Mouse (Mus musculus) hindbrain, embryonic 16.5 days (tissue): Measurements from ENCODE around the gene Map2k4. TPM values are rescaled to one million over a fixed set of nuclear protein-coding genes. Genes with fewer than 3 reads are reported as not detected.

ENCODE experiments used
- ATAC-seq: fragments of 200-750 bp; cut with Nextera tagmentation; 2 replicates; pipeline ENCODE4 v1.8.0; 2017; ENCODE audit warnings: moderate TSS enrichment, moderate library complexity
- H3K27ac ChIP-seq: fragments of 300-500 bp; sonication (generic); 2 replicates; pipeline ENCODE4 v1.5.1; 2014; ENCODE audit warnings: low read depth, mild to moderate bottlenecking, control low read depth, low read length, moderate library complexity
- H3K27me3 ChIP-seq: fragments of 300-500 bp; sonication (generic); replicated peaks from 2 replicates; pipeline ENCODE4 v1.6.1; 2014; ENCODE audit warnings: low read length; ENCODE audit not compliant: control insufficient read depth, insufficient read depth
- H3K36me3 ChIP-seq: fragments of 300-500 bp; sonication (generic); 2 replicates; pipeline ENCODE4 v1.6.1; 2014; ENCODE audit warnings: mild to moderate bottlenecking, low read length, moderate library complexity, mixed read lengths; ENCODE audit not compliant: control insufficient read depth, insufficient read depth
- H3K4me1 ChIP-seq: fragments of 300-500 bp; sonication (generic); 2 replicates; pipeline ENCODE4 v1.6.1; 2014; ENCODE audit warnings: low read depth, low read length; ENCODE audit not compliant: control insufficient read depth, insufficient read depth
- H3K4me2 ChIP-seq: fragments of 300-500 bp; sonication (generic); 2 replicates; pipeline ENCODE4 v1.6.1; 2014; ENCODE audit warnings: mild to moderate bottlenecking, low read length, control low read depth, moderate library complexity
- H3K4me3 ChIP-seq: fragments of 300-500 bp; sonication (generic); 2 replicates; pipeline ENCODE4 v1.5.1; 2014; ENCODE audit warnings: mild to moderate bottlenecking, low read length, control low read depth, moderate library complexity
- H3K9ac ChIP-seq: fragments of 300-500 bp; sonication (generic); 2 replicates; pipeline ENCODE4 v1.6.1; 2014; ENCODE audit warnings: low read depth, mild to moderate bottlenecking, control low read depth, low read length, moderate library complexity
- H3K9me3 ChIP-seq: fragments of 300-500 bp; sonication (generic); 2 replicates; pipeline ENCODE4 v1.6.1; 2014; ENCODE audit warnings: mild to moderate bottlenecking, low read length, moderate library complexity; ENCODE audit not compliant: control insufficient read depth
- WGBS: fragments of 180-500 bp; shearing (Covaris S2); extraction: QIAGEN DNeasy Blood & Tissue Kit; methylation state at CpG from one replicate; pipeline ENCODE4 v1.1.7; 2014; 5-methylcytosine and 5-hydroxymethylcytosine counted together
- polyA plus RNA-seq: library from polyadenylated mRNA; unstranded; fragments of >200 nt; fragmentation: Nextera tagmentation; extraction: Ambion mirVana; gene quantifications from 2 replicates; pipeline ENCODE4 v1.2.1, GENCODE M21; 2015

Gene Map2k4
- polyA plus RNA-seq, 1 experiment from 2014 or later = 118 TPM

GRCm38 (mm10) chr11:65706784-65707183 lies 81.3 kb downstream of the Map2k4 start:
- Histone ChIP-seq H3K27ac (no peak overlapping the region), H3K9me3 (no peaks in the 10 kb centered on the region), H3K4me2 (no peak overlapping the region), H3K4me3 (no peak overlapping the region), H3K4me1 (no peaks in the 10 kb centered on the region), H3K9ac (no peak overlapping the region), H3K27me3 (no peaks in the 10 kb centered on the region), H3K36me3 (peaks cover 15% of the 10 kb centered on the region)
- no peak for ATAC-seq
- WGBS = 97% methylated on average over 4 of the region's 4 CpGs

DNA sequence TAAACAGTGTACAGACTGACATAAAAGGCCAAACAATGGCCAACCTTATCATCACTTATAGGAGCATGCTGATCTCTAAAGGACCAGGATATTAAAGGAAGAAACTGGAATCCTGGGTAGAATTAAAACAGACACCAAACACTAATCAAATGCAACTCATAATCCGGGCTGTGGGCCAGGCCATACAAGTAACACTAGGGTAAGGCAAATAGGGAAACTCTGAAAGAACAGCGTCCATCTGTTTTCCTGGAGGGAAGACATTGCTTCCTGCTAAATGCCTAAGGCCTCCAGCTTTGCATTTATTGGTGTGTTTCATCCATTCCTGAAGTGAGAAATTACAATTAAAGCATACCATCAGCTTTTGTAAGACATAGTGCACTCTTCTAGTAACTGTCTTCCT lies 81.9 kb downstream of the Map2k4 start:
- H3K36me3 ChIP-seq = peaks cover 15% of the 10 kb centered on the region
- 82% methylated on average over 2 of the region's 2 CpGs for WGBS
- H3K4me1 ChIP-seq = no peaks in the 10 kb centered on the region
- no peaks in the 10 kb centered on the region for H3K9me3 ChIP-seq
- no peak overlapping the region for H3K27ac ChIP-seq
- no peak overlapping the region for H3K9ac ChIP-seq
- ATAC-seq = no peak
- H3K27me3 ChIP-seq = no peaks in the 10 kb centered on the region
- no peak overlapping the region for H3K4me3 ChIP-seq
- no peak overlapping the region for H3K4me2 ChIP-seq

DNA sequence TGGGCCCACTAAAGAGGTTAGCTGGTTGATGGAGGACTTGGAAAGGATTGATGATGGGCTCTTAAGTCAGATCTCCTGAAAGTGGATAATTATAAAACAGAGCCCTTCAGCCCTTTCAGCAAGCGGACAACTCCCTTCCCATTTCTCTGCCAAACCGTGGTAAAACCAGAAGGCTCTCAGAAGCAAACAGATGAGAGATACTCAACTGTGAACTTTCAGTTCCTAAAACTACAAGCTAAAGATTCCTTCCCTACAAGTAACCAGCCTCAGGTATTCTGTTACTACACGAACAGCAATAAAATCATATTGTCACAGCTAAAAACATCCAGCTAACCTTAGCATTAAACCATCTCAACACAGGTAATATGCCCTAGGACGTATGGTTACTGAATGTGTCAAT lies 83.2 kb downstream of the Map2k4 start:
- Histone ChIP-seq H3K4me1 (no peaks in the 10 kb centered on the region), H3K27me3 (no peaks in the 10 kb centered on the region), H3K9ac (no peak overlapping the region), H3K27ac (no peak overlapping the region), H3K4me3 (no peak overlapping the region), H3K36me3 (peaks cover 15% of the 10 kb centered on the region), H3K4me2 (no peak overlapping the region), H3K9me3 (no peaks in the 10 kb centered on the region)
- WGBS = 91% methylated on average over 4 of the region's 4 CpGs
- no peak for ATAC-seq

- Histone ChIP-seq H3K9me3 (no peaks in the 10 kb centered on the region), H3K36me3 (no peaks in the 10 kb centered on the region), H3K4me2 (no peak overlapping the region; the same call in 1 of the 2 replicates), H3K4me3 (no peak overlapping the region), H3K27ac (no peak overlapping the region), H3K4me1 (no peaks in the 10 kb centered on the region), H3K27me3 (no peaks in the 10 kb centered on the region), H3K9ac (no peak overlapping the region)
- peak; percentile 78 for ATAC-seq
- WGBS = 35% methylated on average over 12 of the region's 12 CpGs
Measured at GRCm38 (mm10) chr11:65678824-65679402, 109.2 kb downstream of the Map2k4 start.

GRCm38 (mm10) chr11:65667348-65667969 lies 120.6 kb downstream of the Map2k4 start:
- Histone ChIP-seq H3K27ac (no peak overlapping the region), H3K9ac (no peak overlapping the region), H3K9me3 (no peaks in the 10 kb centered on the region), H3K4me3 (no peak overlapping the region), H3K27me3 (no peaks in the 10 kb centered on the region), H3K4me2 (no peak overlapping the region), H3K36me3 (no peaks in the 10 kb centered on the region), H3K4me1 (no peaks in the 10 kb centered on the region)
- no peak for ATAC-seq
- WGBS = 61% methylated on average over 6 of the region's 6 CpGs

DNA sequence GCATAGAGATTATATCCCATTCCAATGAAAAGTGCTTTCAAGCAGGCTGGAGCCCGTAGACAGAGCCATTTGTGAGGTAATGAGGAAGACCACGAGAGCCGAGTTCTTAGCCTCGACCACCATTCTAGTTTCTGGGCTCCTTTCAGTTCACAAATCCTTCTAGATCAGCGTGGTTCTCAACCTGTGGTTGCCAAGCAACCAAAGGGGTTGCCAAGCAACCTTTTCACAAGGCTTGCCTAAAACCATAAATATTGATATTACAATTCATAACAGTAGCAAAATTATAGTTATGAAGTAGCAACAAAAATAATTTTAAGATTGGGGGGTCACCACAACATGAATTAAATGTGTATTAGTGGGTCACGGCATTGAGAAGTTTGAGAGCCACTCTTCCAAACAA lies 123.2 kb downstream of the Map2k4 start:
- Histone ChIP-seq H3K4me3 (no peak overlapping the region), H3K9ac (no peak overlapping the region), H3K9me3 (no peaks in the 10 kb centered on the region), H3K4me2 (no peak overlapping the region), H3K27me3 (no peaks in the 10 kb centered on the region), H3K36me3 (no peaks in the 10 kb centered on the region), H3K27ac (no peak overlapping the region), H3K4me1 (no peaks in the 10 kb centered on the region)
- no peak for ATAC-seq
- 48% methylated on average over 6 of the region's 6 CpGs for WGBS

GRCm38 (mm10) chr11:65661790-65662522 lies 126.1 kb downstream of the Map2k4 start:
- H3K9ac ChIP-seq = no peak overlapping the region
- H3K4me3 ChIP-seq = no peak overlapping the region
- no peaks in the 10 kb centered on the region for H3K4me1 ChIP-seq
- H3K4me2 ChIP-seq = no peak overlapping the region
- H3K27ac ChIP-seq = no peak overlapping the region
- WGBS = 82% methylated on average over 8 of the region's 8 CpGs
- H3K9me3 ChIP-seq = no peaks in the 10 kb centered on the region
- no peaks in the 10 kb centered on the region for H3K36me3 ChIP-seq
- no peak for ATAC-seq
- H3K27me3 ChIP-seq = no peaks in the 10 kb centered on the region

DNA sequence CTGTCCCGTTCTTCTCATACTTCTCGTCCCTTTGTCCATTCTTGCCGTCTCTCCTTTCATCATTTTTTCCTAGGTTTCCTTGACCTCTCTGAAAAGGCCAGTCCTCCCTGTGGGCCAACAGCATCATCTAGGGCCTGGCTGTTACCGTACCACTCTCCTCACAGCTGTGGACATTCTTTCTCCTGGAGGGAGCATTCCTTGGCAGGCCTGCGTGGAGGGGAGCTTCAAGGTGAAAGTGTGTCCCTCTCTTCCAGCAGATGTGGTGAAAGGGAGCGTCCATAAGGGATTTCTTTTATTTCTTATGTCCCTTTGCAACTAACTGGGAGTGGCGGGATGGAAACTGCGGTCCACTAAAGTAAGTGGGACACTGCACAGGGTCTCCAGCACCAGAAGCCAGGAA lies 134.2 kb downstream of the Map2k4 start:
- no peak for ATAC-seq
- H3K27ac ChIP-seq = no peak overlapping the region
- H3K4me3 ChIP-seq = no peak overlapping the region
- H3K27me3 ChIP-seq = no peaks in the 10 kb centered on the region
- no peaks in the 10 kb centered on the region for H3K4me1 ChIP-seq
- H3K9me3 ChIP-seq = no peaks in the 10 kb centered on the region
- 78% methylated on average over 8 of the region's 8 CpGs for WGBS
- H3K4me2 ChIP-seq = no peak overlapping the region
- H3K9ac ChIP-seq = no peak overlapping the region
- H3K36me3 ChIP-seq = no peaks in the 10 kb centered on the region

- Histone ChIP-seq H3K4me3 (no peak overlapping the region), H3K36me3 (no peaks in the 10 kb centered on the region), H3K9me3 (no peaks in the 10 kb centered on the region), H3K27me3 (no peaks in the 10 kb centered on the region), H3K27ac (no peak overlapping the region), H3K4me2 (no peak overlapping the region), H3K9ac (no peak overlapping the region), H3K4me1 (no peaks in the 10 kb centered on the region)
- WGBS = 69% methylated on average over 7 of the region's 7 CpGs
- ATAC-seq = no peak
Measured at GRCm38 (mm10) chr11:65651426-65651825, 136.7 kb downstream of the Map2k4 start.
